Mouse (Mus musculus) small intestine, adult 2 months (tissue): ENCODE measurements around the gene Pik3cb. TPM values are rescaled to one million over a fixed set of nuclear protein-coding genes. Genes with fewer than 3 reads are reported as not detected.

Experiments
- H3K27ac ChIP-seq: fragments of 200-500 bp; 2 replicates; pipeline ENCODE4 v1.5.1; 2012; ENCODE audit warnings: low read depth, low read length, control low read depth, inconsistent platforms; ENCODE audit not compliant: insufficient read depth
- H3K27me3 ChIP-seq: fragments of 200-500 bp; 2 replicates; pipeline ENCODE4 v1.6.1; 2012; ENCODE audit warnings: mild to moderate bottlenecking, moderate library complexity, low read length, inconsistent platforms; ENCODE audit not compliant: control insufficient read depth, insufficient read depth
- H3K36me3 ChIP-seq: fragments of 200-500 bp; 2 replicates; pipeline ENCODE4 v1.6.1; 2012; ENCODE audit warnings: mild to moderate bottlenecking, low read length, control low read depth, inconsistent platforms; ENCODE audit not compliant: control insufficient read depth, insufficient read depth
- H3K4me1 ChIP-seq: fragments of 200-500 bp; 2 replicates; pipeline ENCODE4 v1.6.1; 2012; ENCODE audit warnings: low read length, inconsistent platforms, mixed read lengths; ENCODE audit not compliant: control insufficient read depth, insufficient read depth, insufficient read length
- H3K4me3 ChIP-seq: fragments of 200-500 bp; 2 replicates; pipeline ENCODE4 v1.5.1; 2012; ENCODE audit warnings: low read depth, mild to moderate bottlenecking, control low read depth, inconsistent platforms, low read length, moderate library complexity
- CTCF ChIP-seq: fragments of 200-500 bp; IDR thresholded peaks from 2 replicates; pipeline ENCODE4 v1.5.1; 2012; ENCODE audit warnings: low read depth, mild to moderate bottlenecking, control low read depth, inconsistent platforms, low read length, moderate library complexity, mixed read lengths; ENCODE audit not compliant: insufficient replicate concordance, insufficient read length; ENCODE audit errors: extremely low read depth
- POLR2A ChIP-seq: fragments of 200-500 bp; IDR thresholded peaks from 2 replicates; pipeline ENCODE4 v1.6.1; 2012; ENCODE audit warnings: low read depth, mild to moderate bottlenecking, control low read depth, inconsistent platforms, low read length, moderate library complexity
- WGBS: fragments of 180-500 bp; shearing (Covaris S2); methylation state at CpG from one replicate; pipeline ENCODE4 v1.1.7; 2018; 5-methylcytosine and 5-hydroxymethylcytosine counted together
- polyA plus RNA-seq: library from polyadenylated mRNA; depleted of rRNA; stranded (reverse); fragments of >200 nt; gene quantifications from 2 replicates; pipeline ENCODE4 v1.2.3, GENCODE M21; 2012; rRNA removed

The Pik3cb gene
- 0.83 and 2.1 TPM in 2 replicates for polyA plus RNA-seq

DNA sequence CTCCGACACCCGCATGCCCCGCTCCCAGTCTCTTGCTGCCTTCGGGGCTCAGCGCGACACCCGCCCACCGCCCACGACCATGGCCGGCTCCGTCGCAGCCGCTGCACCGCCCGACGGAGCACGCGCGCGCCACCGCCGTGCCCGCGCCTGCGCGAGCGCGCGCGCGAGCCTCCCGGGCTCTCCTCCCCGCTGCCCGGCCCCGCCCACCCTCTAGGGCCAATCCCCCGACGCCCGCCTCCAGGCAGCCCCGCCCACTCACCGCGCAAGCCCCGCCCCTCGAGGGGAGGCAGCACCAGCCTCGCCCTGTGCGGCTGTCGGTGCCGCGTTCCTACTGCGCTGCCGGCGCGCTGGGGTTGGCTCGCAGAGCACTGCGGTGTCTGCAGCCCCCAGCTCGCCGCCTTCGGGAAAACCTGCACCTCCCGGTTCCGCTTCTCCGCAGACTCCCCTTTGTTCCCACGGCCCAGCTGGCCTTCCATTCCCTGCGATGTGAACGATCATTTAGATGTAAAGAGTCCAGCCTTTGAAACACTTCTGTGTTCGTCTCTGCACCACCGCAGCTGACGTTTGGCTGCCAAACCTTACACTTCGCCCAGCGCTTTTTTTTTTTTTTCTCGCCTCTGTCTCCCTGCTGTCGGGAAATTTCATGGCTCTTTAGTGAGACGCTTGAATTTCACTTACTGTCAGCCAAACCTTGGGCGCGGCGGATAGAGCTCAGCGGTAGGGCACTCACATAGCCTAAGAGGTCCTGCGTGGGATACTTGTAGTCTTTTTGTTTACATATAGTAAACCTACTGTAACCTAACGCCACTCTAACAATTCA lies at the start of gene Pik3cb:
Gene Pik3cb, minus strand, starts transcription at position 559 of the 820 bp plus-strand sequence.
- H3K27ac ChIP-seq = peak within 1 kb of the TSS; percentile 61; the same call in 1 of the 2 replicates
- H3K4me1 ChIP-seq = peaks cover 6% of the 10 kb centered on the region; the same call in 1 of the 2 replicates
- no peaks in the 10 kb centered on the region for H3K27me3 ChIP-seq
- under 1% methylated on average over 63 of the region's 77 CpGs for WGBS
- no peaks in the 10 kb centered on the region for H3K36me3 ChIP-seq
- TF ChIP-seq CTCF (no peak), POLR2A (peak; percentile 22; the same call in 1 of the 2 replicates)
- peak within 1 kb of the TSS; percentile 93 for H3K4me3 ChIP-seq

GRCm38 (mm10) chr9:99183043-99183670 lies 42.7 kb upstream of the Pik3cb start:
- H3K36me3 ChIP-seq = no peaks in the 10 kb centered on the region
- H3K27me3 ChIP-seq = no peaks in the 10 kb centered on the region
- no peak overlapping the region for H3K27ac ChIP-seq
- WGBS = 75% methylated on average over 8 of the region's 8 CpGs
- TF ChIP-seq POLR2A (no peak), CTCF (no peak)
- no peaks in the 10 kb centered on the region for H3K4me1 ChIP-seq
- no peak overlapping the region for H3K4me3 ChIP-seq

- TF ChIP-seq CTCF (no peak), POLR2A (no peak)
- H3K27ac ChIP-seq = no peak overlapping the region
- H3K27me3 ChIP-seq = no peaks in the 10 kb centered on the region
- H3K4me1 ChIP-seq = no peaks in the 10 kb centered on the region
- H3K36me3 ChIP-seq = no peaks in the 10 kb centered on the region
- 78% methylated on average over 7 of the region's 7 CpGs for WGBS
- no peak overlapping the region for H3K4me3 ChIP-seq
Observed at GRCm38 (mm10) chr9:99182121-99182520, 41.7 kb upstream of the Pik3cb start.

- Histone ChIP-seq H3K4me3 (no peak overlapping the region), H3K36me3 (no peaks in the 10 kb centered on the region), H3K27ac (no peak overlapping the region), H3K27me3 (no peaks in the 10 kb centered on the region), H3K4me1 (no peaks in the 10 kb centered on the region)
- TF ChIP-seq CTCF = no peak
- no peak for TF ChIP-seq POLR2A
- WGBS = 65% methylated on average over 8 of the region's 8 CpGs
Observed at GRCm38 (mm10) chr9:99180272-99180671, 39.9 kb upstream of the Pik3cb start.

- TF ChIP-seq POLR2A (no peak), CTCF (no peak)
- Histone ChIP-seq H3K27me3 (no peaks in the 10 kb centered on the region), H3K4me1 (no peaks in the 10 kb centered on the region), H3K27ac (no peak overlapping the region), H3K4me3 (no peak overlapping the region), H3K36me3 (no peaks in the 10 kb centered on the region)
- WGBS = 30% methylated on average over 3 of the region's 3 CpGs
Observed at GRCm38 (mm10) chr9:99178736-99179135, 38.3 kb upstream of the Pik3cb start.

DNA sequence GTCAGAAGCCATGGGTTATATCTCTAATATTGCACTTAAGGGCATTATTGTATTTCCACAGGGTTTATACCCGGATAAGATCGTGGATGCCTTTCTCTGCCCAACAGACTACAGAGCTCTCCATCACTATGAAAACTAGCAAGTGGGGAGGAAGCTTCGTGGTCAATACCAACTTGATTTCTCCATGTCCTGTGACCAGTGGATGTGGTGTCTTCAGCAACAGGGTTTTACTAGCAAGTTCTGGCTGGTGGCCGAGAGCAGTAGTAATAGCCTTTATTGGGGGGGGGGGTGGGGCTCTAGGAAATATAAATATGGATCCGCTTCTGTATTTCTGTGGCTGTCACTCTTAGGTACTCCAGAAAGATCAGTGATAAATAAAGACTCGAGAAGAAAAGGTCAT lies 35.4 kb upstream of the Pik3cb start:
- Histone ChIP-seq H3K4me3 (no peak overlapping the region), H3K36me3 (no peaks in the 10 kb centered on the region), H3K4me1 (no peaks in the 10 kb centered on the region), H3K27ac (no peak overlapping the region), H3K27me3 (no peaks in the 10 kb centered on the region)
- TF ChIP-seq CTCF (no peak), POLR2A (no peak)
- 71% methylated on average over 6 of the region's 6 CpGs for WGBS

- Histone ChIP-seq H3K27ac (no peak overlapping the region), H3K27me3 (no peaks in the 10 kb centered on the region), H3K4me1 (no peaks in the 10 kb centered on the region), H3K4me3 (no peak overlapping the region), H3K36me3 (no peaks in the 10 kb centered on the region)
- 54% methylated on average over 2 of the region's 2 CpGs for WGBS
- TF ChIP-seq CTCF = no peak
- no peak for TF ChIP-seq POLR2A
Observed at GRCm38 (mm10) chr9:99172811-99173210, 32.4 kb upstream of the Pik3cb start.

DNA sequence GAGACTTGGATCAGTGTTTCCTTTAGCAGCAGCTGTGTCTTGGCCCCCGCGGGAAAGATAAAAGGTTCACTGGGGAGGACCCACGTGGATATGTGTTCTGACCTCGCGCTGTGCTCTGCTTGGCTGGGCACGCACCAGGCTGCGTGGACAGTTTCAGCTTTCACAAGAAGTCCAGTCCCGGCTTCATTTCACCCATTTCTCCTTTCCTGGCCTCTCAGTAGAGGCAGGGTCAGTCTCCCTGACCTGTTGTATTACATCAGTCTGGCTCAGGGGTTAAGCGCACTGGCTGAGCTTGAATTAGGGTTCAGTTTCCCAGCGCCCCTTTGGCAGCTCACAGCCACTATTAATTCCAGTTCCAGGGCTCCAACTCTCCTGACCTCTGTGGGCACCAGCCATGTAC lies 30.8 kb upstream of the Pik3cb start:
- Histone ChIP-seq H3K4me3 (no peak overlapping the region), H3K27ac (no peak overlapping the region), H3K27me3 (no peaks in the 10 kb centered on the region), H3K36me3 (no peaks in the 10 kb centered on the region), H3K4me1 (no peaks in the 10 kb centered on the region)
- WGBS = 69% methylated on average over 10 of the region's 10 CpGs
- TF ChIP-seq CTCF (no peak), POLR2A (no peak)
